Mouse (Mus musculus) heart, adult 2 months (tissue): ENCODE measurements at regions not wholly inside any gene's neighbourhood (a gene's known extent, or its start where the extent isn't known, plus 50 kb on each side); places are given as distances from the start of the nearest gene placed in this dataset.
"Not testable (repeated sequence)": the region's sequence is repeated elsewhere in the genome, so short reads cannot be mapped to it uniquely, and the experiment has no call there.

ENCODE experiments used
- DNase-seq, 2 experiments: peaks; one replicate each; pipeline ENCODE4 v3.0.0; 2021
- H3K27ac ChIP-seq: fragments of 200-600 bp; 2 replicates; pipeline ENCODE4 v1.8.1; 2022
- H3K27me3 ChIP-seq: fragments of 200-500 bp; 2 replicates; pipeline ENCODE4 v1.6.1; 2012; ENCODE audit warnings: mild to moderate bottlenecking, low read length, inconsistent platforms, mixed read lengths; ENCODE audit not compliant: control insufficient read depth, insufficient read depth
- H3K36me3 ChIP-seq: fragments of 200-500 bp; 2 replicates; pipeline ENCODE4 v1.6.1; 2012; ENCODE audit warnings: low read length, inconsistent platforms; ENCODE audit not compliant: control insufficient read depth, insufficient read depth
- H3K4me1 ChIP-seq: fragments of 200-500 bp; 2 replicates; pipeline ENCODE4 v1.6.1; 2011; ENCODE audit warnings: low read length; ENCODE audit not compliant: control insufficient read depth, insufficient read depth
- H3K4me3 ChIP-seq: fragments of 200-600 bp; 2 replicates; pipeline ENCODE4 v1.8.1; 2022
- H3K79me2 ChIP-seq: fragments of 200-500 bp; replicated peaks from 2 replicates; pipeline ENCODE4 v1.6.1; 2012; ENCODE audit warnings: mild to moderate bottlenecking, inconsistent platforms, low read length, moderate library complexity, mixed read lengths; ENCODE audit not compliant: control insufficient read depth, insufficient read depth
- H3K9ac ChIP-seq: fragments of 200-500 bp; 2 replicates; pipeline ENCODE4 v1.6.1; 2012; ENCODE audit warnings: low read depth, mild to moderate bottlenecking, control low read depth, inconsistent platforms, low read length, mixed read lengths
- CTCF ChIP-seq: fragments of 200-600 bp; IDR thresholded peaks from 2 replicates; pipeline ENCODE4 v1.8.1; 2022; ENCODE audit warnings: antibody characterized with exemption, mild to moderate bottlenecking, moderate library complexity
- EP300 ChIP-seq: fragments of 200-500 bp; IDR thresholded peaks from 2 replicates; pipeline ENCODE4 v1.6.1; 2011; ENCODE audit warnings: low read depth, low read length, control low read depth; ENCODE audit not compliant: insufficient read depth
- POLR2A ChIP-seq: fragments of 200-500 bp; IDR thresholded peaks from 2 replicates; pipeline ENCODE4 v1.6.1; 2011; ENCODE audit warnings: mild to moderate bottlenecking, low read depth, low read length, control low read depth; ENCODE audit not compliant: insufficient read depth
- WGBS: fragments of 180-500 bp; shearing (Covaris S2); methylation state at CpG from one replicate; pipeline ENCODE4 v1.1.7; 2018; 5-methylcytosine and 5-hydroxymethylcytosine counted together
- intact Hi-C: fragments of 180-260 bp; cut with DNase I; formaldehyde crosslinking; loops from one replicate; pipeline ENCODE4 v1.15.1; 2025

DNA sequence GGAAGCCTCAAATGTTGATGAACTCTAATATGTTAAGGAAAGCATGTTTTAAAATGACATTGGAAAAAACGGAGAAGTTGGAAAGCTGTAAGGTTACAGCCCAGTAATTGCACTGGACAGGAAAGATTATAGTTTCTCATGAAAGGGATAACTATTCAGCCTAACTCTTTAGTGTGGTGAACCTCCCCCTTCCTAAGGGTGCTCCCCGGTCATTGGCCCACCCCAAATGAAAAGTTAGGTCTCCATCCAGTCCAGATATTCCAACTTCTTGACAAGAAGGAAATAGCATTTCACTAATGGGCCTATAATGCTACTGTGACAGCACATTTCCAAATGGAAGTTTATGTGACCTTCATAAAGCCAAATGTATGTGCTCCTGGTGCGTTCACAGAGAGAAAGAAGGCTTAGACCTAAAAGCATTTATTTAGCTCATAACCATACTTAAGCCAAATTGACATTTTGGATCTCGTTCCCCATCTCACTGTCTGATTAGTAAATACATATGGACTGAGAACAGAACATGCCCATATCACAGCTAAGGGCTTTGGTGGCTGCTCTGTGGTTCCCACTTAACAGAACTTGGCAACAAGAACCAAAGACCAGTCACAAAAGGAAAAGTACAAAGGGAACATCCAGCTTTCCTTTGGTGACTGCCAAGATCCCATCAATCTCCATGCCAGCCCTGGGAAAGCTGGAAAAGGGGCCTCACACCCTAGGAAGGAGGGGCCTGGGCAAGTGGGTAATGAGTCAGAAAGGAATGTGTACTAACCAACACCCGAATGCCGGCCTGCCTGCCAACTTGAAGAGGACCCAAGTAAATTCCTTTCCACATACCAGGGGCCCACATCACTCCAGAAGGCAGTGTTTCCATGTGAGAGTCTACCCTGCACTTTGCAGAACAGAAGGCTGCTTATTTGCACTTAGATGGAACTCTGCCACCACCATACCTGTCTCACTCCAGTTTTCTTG lies 155.1 kb upstream of the Chst7 start:
- no peaks in the 10 kb centered on the region for H3K79me2 ChIP-seq
- H3K4me1 ChIP-seq = no peaks in the 10 kb centered on the region
- no peaks in the 10 kb centered on the region for H3K36me3 ChIP-seq
- no peak overlapping the region for H3K9ac ChIP-seq
- DNase-seq = peak; percentile 16 to 32
- 52% methylated on average over 6 of the region's 6 CpGs for WGBS
- H3K27ac ChIP-seq = no peak overlapping the region
- TF ChIP-seq CTCF = no peak
- TF ChIP-seq EP300 = no peak
- TF ChIP-seq POLR2A = no peak
- no peak overlapping the region for H3K4me3 ChIP-seq
- no peaks in the 10 kb centered on the region for H3K27me3 ChIP-seq
- intact Hi-C loops = no loop called here

DNA sequence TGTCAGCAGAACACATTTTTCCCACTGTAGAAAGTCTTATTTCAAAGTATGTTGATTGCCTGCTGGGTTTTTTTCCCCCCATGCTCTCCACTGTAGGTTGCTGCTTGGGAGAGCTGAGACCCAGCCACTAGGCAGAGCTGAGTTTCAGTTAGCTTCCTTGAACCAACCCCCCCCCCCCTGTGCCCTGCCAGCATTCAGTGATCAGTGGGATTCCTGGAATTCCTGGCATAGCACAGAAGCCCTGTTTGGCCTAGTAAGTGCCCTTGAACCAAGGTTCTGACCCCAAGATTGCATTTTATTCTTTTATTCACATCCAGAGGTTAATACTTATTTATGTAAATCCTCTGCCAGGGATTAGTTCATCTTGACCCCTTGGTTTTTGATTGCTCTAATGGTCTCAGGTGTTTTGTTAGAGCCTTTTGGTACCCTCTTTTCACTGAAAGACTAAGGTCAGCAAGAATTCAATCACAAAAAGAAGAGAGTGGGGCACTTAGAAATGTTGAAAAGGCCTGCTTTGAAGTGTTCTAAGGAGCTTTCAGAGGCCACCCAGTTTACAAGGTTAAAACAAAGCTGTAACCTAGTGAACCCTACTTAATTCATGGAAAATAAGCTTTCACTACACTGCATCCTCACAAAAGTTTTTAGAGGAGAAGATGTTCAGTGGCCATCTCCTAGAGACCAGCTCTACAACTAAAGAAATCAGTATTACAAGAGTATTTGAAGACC lies 152.6 kb upstream of the Chst7 start:
- Histone ChIP-seq H3K36me3 (no peaks in the 10 kb centered on the region), H3K27ac (no peak overlapping the region), H3K9ac (no peak overlapping the region), H3K27me3 (no peaks in the 10 kb centered on the region), H3K4me1 (no peaks in the 10 kb centered on the region), H3K79me2 (no peaks in the 10 kb centered on the region), H3K4me3 (no peak overlapping the region)
- TF ChIP-seq EP300 (no peak), CTCF (no peak), POLR2A (no peak)
- no peak for DNase-seq
- intact Hi-C loops = no loop called here

DNA sequence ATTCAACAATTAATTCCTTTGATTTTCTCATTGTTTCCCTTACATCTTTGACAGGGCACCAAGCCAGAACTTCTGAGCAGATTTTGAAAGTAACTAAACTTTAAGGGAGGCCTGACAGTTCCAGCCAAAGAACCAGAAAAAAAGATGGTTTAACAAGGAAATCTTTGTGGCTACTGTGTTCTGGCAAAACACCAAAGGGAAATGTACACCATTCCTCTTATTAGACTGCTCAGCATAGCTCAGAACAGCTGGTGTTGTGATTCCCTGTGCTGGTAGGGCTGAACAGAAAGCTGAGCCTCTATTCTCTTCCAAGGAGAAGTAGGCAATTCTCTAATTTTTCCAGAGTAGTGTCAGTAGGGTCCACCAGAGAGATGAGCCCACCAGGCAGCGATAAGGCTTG lies 142.4 kb upstream of the Chst7 start:
- H3K27me3 ChIP-seq = no peaks in the 10 kb centered on the region
- TF ChIP-seq CTCF (no peak), EP300 (no peak), POLR2A (no peak)
- intact Hi-C loops = no loop called here
- WGBS = 93% methylated on average over 1 of the region's 1 CpGs
- no peak overlapping the region for H3K27ac ChIP-seq
- no peaks in the 10 kb centered on the region for H3K79me2 ChIP-seq
- no peaks in the 10 kb centered on the region for H3K36me3 ChIP-seq
- no peak for DNase-seq
- no peak overlapping the region for H3K9ac ChIP-seq
- no peaks in the 10 kb centered on the region for H3K4me1 ChIP-seq
- no peak overlapping the region for H3K4me3 ChIP-seq

DNA sequence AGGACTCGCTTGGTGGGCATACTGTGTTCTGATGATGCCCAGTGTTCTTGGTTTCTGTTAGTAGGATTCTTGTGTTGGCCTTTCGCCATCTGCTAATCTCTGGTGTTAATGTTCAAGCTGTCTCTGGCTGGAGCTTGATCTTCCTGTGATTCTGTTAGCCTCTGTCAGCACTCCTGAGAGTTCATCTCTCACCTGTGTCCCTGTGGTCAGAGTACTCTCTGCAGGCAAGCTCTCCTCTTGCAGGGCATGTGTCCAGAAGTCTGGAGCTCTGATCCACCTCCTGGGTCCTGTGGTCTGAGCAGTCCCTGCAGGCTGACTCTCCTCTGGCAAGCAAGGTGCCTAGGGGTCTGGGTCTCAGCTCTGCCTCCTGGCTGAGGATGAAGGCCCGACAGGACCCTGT lies 130.0 kb upstream of the Chst7 start:
- 54% methylated on average over 3 of the region's 3 CpGs for WGBS
- H3K27me3 ChIP-seq, H3K9ac ChIP-seq, H3K4me3 ChIP-seq, H3K4me1 ChIP-seq, intact Hi-C loops, H3K27ac ChIP-seq, DNase-seq, H3K79me2 ChIP-seq, H3K36me3 ChIP-seq: not testable (repeated sequence)

DNA sequence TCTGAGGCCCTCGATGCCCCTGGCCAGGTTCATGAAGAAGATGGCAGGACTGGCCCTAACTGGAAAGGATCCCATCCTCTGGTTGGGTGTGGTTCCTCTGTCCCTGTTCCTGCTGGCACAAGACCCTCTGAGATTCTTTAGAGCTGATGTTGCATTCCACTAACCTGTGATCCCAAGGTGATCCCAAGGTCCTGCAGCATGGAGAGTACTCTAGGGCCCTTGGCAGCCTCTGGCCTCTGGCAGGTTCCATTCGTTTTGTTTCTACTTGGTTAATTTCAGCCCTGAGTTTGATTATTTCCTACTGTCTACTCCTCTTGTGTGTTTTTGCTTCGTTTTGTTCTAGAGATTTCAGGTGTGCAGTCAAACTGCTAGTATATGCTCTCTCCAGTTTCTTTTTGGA lies 129.5 kb upstream of the Chst7 start:
- H3K27ac ChIP-seq = no peak overlapping the region
- no peaks in the 10 kb centered on the region for H3K79me2 ChIP-seq
- DNase-seq = no peak
- no peak for TF ChIP-seq POLR2A
- no peak for TF ChIP-seq CTCF
- TF ChIP-seq EP300 = no peak
- 54% methylated on average over 3 of the region's 3 CpGs for WGBS
- no peak overlapping the region for H3K4me3 ChIP-seq
- H3K9ac ChIP-seq = no peak overlapping the region
- H3K36me3 ChIP-seq = no peaks in the 10 kb centered on the region
- H3K27me3 ChIP-seq = no peaks in the 10 kb centered on the region
- intact Hi-C loops = no loop called here
- no peaks in the 10 kb centered on the region for H3K4me1 ChIP-seq

DNA sequence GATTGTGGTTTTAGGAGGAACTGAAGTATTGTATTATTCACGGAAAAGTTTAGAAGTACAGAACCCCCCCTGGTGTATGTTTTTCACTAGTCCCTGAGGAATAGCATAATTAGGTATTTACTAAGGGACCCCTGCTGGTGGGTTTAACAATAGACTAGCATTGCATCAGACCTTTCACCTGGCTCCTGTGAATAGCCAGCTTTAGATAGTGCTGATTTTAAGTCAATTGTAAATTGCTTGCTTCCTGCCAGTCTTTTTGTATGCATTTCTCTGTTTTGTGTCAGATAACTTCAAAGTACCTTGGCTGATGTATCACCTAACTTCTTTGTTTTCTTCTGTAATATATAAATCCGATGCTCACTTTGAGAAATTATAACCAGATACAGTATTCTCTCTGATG lies 116.1 kb upstream of the Chst7 start:
- H3K27me3 ChIP-seq = no peaks in the 10 kb centered on the region
- no peak for DNase-seq
- no peaks in the 10 kb centered on the region for H3K79me2 ChIP-seq
- no peak overlapping the region for H3K9ac ChIP-seq
- no peaks in the 10 kb centered on the region for H3K36me3 ChIP-seq
- TF ChIP-seq EP300 (no peak), POLR2A (no peak), CTCF (no peak)
- intact Hi-C loops = no loop called here
- H3K4me1 ChIP-seq = no peaks in the 10 kb centered on the region
- no peak overlapping the region for H3K27ac ChIP-seq
- WGBS = 69% methylated on average over 2 of the region's 2 CpGs
- H3K4me3 ChIP-seq = no peak overlapping the region
